Mouse (Mus musculus) retina, postnatal 7 days (tissue): ENCODE data around the gene Shld1.

Experiments used
- DNase-seq: peaks from one replicate; pipeline ENCODE4 v3.0.0-alpha.2; 2012; ENCODE audit warnings: low read depth, low spot score

Gene Shld1

GRCm38 (mm10) chr2:132686756-132687737, at the start of gene Shld1:
Gene Shld1 (plus strand): TSS chr2:132686931.
- peak; percentile 92 for DNase-seq

DNA sequence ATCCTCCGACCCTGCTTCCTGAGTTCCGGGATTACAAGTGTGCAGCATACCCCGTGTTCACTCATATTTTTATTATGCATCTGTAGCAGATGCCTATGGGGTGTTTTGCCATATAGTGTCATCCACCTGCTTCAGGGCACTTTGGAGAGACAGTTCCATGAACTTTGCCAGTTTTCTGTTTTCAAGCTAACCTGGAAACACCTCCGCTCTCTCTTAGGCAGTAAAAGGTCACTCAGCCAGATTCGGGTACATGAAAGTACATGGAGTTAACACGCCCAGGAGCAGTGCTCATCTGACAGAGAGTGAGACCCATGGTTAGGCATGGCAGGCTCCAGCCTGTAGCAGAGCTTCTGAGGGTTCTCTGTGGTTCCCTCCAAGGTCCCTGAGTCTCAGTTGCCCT, 48.4 kb upstream of the Shld1 start:
- DNase-seq = no peak

DNA sequence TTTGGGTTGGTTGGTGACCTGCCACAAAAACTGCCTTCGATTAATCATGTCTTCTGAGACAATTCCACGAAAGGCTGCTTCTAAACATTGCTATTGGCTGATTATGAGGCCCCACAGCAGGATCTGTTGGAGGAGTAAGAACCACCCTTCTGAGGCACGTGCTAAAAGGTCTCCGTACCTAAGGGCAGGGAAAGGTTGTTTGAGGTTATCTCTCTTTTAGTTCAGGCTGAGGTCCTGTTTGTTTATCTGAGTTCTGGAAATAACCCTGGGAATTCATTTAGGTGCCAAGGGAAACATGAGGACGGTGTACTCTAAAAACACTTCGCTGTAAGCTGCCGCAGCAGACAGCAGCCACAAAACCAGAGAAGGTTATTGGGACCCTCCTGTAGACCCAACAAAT, 47.4 kb upstream of the Shld1 start:
- no peak for DNase-seq

GRCm38 (mm10) chr2:132641196-132641595, 45.5 kb upstream of the Shld1 start:
- no peak for DNase-seq

- no peak for DNase-seq
Measured at GRCm38 (mm10) chr2:132643161-132643560, 43.6 kb upstream of the Shld1 start.

DNA sequence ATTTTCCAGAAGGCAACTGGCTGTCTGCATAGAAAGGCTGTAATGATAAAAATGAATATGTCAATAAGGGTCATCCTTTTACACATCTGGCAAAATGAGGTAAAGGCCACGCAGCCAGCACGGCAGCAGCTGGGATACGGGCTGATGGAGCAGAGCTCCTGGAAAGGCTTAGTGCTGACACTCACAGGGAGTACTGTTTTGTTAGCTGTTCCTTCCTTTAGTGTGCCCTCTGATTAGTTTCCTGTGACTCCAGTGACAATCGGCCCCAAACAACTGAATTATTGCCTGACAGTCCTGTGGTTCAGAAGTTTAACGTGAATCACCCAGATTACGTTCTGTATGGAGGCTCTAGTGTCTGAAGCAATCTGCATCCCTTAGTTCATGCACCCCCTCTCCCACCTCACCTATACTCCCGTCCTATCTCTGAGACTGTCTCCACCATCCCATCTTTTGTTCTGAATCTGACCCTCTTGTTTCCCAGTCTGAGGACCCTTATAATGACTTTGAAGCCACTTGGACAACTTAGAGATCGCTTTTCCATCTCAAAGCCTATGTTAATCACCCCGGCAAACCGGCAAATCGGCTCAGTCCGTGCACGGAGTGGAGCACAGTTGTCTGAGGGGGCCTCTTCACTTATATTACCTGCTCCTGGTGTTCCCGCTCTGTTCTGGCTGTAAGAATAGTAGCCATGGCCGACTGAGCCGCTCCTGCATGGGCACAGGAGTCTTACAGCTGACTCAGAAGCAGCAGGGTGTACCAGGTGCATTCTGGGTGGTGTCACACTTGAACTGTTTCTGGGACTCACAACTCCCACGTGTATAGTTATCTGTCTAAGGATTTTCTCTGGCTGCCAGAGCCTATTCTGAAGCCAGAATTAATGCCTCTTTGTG, 39.6 kb upstream of the Shld1 start:
- no peak for DNase-seq

DNA sequence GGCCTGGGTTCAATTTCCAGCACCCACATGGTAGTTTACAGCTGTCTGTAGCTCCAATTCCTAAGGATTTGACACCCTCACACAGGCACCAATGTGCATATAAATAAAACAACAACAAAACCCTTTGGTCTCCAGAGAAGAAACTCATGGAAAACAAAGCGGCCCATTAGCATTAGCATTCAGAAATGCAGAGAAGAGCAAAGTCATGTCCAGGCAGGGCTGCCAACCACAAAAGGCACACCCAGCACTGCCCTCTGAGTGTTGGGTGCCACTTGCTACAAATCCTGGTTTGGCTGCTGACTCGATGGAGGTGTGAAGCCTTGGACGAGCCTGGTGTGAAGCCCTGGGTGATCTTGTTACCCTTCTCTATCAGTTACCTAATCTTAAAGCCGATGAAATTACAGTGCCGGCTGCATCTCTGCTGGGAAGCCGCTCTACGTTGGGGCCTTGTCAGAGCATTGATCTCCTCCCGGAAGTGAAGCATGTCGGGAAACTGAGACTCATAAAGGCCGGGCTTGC, 37.3 kb upstream of the Shld1 start:
- no peak for DNase-seq

- no peak for DNase-seq
Measured at GRCm38 (mm10) chr2:132650546-132650945, 36.2 kb upstream of the Shld1 start.

GRCm38 (mm10) chr2:132652476-132652875, 34.3 kb upstream of the Shld1 start:
- DNase-seq = no peak

DNA sequence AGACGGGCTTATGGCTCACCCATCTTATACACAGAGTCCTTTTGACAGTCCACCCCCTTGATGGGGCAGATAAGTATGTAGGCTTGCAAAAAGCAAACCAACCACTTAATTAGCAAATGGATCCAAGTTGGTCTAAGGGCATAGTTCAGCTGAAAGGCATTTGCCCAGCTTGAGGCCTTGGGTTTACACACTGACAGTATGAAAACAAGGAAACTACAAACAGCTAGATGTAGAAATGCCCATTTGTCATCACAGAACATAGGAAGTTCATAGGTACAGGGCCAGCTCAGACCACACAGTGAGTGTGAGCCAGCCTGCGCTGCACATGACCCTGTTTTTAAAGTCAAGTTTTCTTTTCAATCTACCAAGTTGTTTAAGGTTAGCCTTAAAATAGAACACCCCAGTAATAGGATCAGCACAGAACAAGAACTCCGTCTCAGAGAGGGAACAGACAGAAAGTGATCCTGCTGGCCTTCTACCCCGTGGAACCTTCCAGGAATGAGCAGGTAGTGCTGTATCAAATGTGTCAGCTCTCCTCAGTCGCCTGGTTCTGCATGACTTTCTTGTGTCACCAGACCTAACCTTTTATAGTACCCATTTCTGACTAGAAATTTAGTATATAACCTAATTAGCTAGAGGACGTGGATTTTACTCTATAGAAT, 31.8 kb upstream of the Shld1 start:
- no peak for DNase-seq

DNA sequence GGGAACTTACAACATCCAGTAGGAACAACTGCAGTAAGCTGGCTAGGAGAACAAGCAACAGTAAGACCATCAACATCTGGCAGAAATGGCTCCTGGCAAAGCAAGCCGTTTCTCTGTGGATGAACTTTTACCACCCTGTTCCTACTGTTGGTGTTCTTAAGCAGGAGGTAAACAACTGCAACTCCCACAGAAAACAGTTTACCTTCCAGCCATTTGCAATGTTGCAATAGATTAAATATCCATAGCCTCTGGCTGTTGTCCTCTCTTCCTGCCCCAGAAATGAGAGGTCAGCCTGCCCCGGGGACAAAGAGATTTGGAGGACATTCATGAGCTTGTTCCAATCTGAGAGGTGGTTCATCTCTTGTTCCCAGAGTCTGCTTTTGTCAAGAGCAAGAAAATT, 29.5 kb upstream of the Shld1 start:
- no peak for DNase-seq

DNA sequence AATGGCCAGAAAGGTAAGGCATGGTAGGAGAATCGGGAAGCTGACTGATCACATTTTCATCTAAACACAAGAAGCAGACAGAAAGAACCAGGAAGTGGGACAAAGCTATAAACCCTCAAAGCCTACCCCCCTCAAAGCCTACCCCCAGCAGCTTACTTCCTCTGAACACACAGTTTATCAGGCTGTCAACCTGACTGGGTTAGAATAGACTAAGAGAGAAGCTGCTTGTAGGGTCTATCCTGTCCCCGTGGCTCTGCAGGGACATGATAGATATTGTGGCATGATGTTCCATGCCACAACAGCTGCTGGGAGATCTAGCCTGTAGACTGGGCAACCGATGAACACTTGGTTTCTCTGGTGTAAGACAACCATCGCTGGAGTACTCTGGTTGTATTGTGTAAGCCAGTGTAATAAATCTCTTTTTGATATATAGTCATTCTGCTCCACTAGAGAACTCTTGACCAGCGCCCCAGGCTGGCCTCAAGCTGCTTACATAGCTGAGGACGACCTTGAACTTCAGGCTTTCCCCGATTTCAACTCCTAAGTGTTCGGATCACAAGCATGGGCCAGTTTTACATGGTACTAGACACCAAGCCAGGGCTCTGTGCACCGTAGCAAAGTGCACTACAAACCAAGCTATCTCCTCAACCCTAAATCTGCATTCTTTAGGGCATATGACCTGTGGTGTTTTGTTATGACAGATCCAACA, 28.2 kb upstream of the Shld1 start:
- DNase-seq = no peak

DNA sequence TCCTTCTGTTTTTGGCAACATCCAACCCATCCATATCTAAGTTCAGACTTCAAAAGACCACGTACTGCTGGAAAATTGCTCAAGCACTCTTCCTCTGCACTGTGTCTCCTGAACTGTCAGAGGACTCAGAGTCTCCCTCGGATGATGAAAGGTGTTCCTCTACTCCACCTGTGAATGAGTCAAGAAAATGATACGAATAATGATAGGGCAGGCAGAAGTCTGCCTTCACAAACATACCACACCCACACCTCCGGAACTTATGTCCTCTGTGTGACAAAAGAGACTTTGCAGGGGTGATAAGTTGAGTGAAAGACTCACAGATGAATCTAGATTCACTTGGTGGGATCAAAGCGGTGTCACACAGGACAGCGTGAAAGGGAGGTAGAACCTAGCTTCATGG, 17.6 kb upstream of the Shld1 start:
- DNase-seq = no peak

DNA sequence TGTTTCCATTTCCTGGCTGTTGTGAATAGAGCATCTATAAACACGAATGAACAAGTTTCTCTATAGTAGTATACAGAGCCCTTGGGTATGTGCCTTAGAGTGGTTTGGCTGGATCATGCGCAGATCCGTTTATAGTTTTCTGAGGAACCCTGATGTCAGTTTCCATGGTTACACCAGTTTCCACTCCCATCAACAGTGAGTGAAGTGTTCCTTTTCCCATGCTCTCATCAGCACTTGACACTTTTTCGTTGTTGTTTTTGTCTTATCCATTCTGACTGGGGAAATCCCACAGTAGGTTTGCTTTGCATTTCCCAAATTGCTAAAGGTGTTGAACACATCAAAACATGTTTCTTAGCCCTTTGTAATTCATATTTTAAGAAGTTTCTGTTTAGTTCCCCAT, 16.4 kb upstream of the Shld1 start:
- DNase-seq = no peak

GRCm38 (mm10) chr2:132672121-132672520, 14.6 kb upstream of the Shld1 start:
- no peak for DNase-seq

GRCm38 (mm10) chr2:132676111-132676510, 10.6 kb upstream of the Shld1 start:
- DNase-seq = no peak

- no peak for DNase-seq
Measured at GRCm38 (mm10) chr2:132685001-132685400, 1.7 kb upstream of the Shld1 start.

- no peak for DNase-seq
Measured at GRCm38 (mm10) chr2:132688611-132689021, 1.9 kb downstream of the Shld1 start.

DNA sequence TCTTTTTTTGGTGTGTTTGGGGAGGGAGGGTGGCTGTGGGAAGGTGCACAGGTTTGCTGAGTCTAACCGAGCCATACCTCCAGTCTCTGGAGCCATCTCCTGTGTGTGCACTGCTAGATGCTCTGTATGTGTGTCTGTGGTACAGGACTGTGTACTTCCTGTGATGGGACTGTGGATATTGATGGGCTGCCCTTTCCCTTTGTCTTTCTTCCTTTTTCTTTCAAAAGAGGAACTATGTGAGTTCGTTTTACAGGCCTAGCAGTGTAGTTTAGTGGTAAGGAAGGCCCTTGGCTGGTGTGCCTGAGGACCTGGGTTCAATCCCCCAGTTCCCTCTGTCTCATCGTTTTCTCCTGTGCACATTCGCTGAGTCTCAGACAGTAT, 2.4 kb downstream of the Shld1 start:
- no peak for DNase-seq

GRCm38 (mm10) chr2:132689569-132690231, 3.0 kb downstream of the Shld1 start:
- no peak for DNase-seq
